Mouse (Mus musculus): ENCODE results near the gene Vmn2r112. TPM values are rescaled to one million over a fixed set of nuclear protein-coding genes. Genes with fewer than 3 reads are reported as not detected.
"Not testable (repeated sequence)": the region's sequence is repeated elsewhere in the genome, so short reads cannot be mapped to it uniquely, and the experiment has no call there.

Gene Vmn2r112
- not detected in 2 replicates for polyA plus RNA-seq (2015; fragmentation: Nextera tagmentation; extraction: Ambion mirVana)

- not testable (repeated sequence) for H3K9ac ChIP-seq; H3K27me3 ChIP-seq; H3K4me3 ChIP-seq; H3K4me2 ChIP-seq; H3K9me3 ChIP-seq (replicated peaks); ATAC-seq; H3K4me1 ChIP-seq; H3K27ac ChIP-seq; H3K36me3 ChIP-seq (ENCODE audit: poor library complexity, severe bottlenecking)
Observed at GRCm38 (mm10) chr17:22600651-22601050, at the start of gene Vmn2r112. Vmn2r112 (plus strand) TSS chr17:22600951.

GRCm38 (mm10) chr17:22573382-22573781, 27.4 kb upstream of the Vmn2r112 start, which contains the start of gene Vmn2r111:
Vmn2r111 (minus strand) TSS chr17:22573482.
- not testable (repeated sequence) for H3K4me2 ChIP-seq; H3K27me3 ChIP-seq; H3K9ac ChIP-seq; H3K9me3 ChIP-seq (replicated peaks); H3K4me3 ChIP-seq; ATAC-seq; H3K27ac ChIP-seq; H3K36me3 ChIP-seq (ENCODE audit: poor library complexity, severe bottlenecking); H3K4me1 ChIP-seq
- 61% methylated on average over 1 of the region's 1 CpGs for WGBS

GRCm38 (mm10) chr17:22630646-22631045, 29.9 kb downstream of the Vmn2r112 start:
- Histone ChIP-seq H3K27me3 (no peaks in the 10 kb centered on the region), H3K4me1 (no peaks in the 10 kb centered on the region), H3K4me3 (no peak overlapping the region), H3K9ac (no peak overlapping the region), H3K9me3 (replicated peaks) (peaks cover 19% of the 10 kb centered on the region), H3K4me2 (no peak overlapping the region), H3K27ac (no peak overlapping the region), H3K36me3 (ENCODE audit: poor library complexity, severe bottlenecking) (no peaks in the 10 kb centered on the region)
- 72% methylated on average over 1 of the region's 1 CpGs for WGBS
- ATAC-seq = no peak

Other genes with a start within 250 kb of the Vmn2r112 start
- 16.3 and 17.6 TPM in 2 replicates for gene Zfp944, start 239.6 kb upstream of the Vmn2r112 start, polyA plus RNA-seq (2015; fragmentation: Nextera tagmentation; extraction: Ambion mirVana)
- 9.5 and 10.6 TPM in 2 replicates for gene Zfp758, start 239.5 kb upstream of the Vmn2r112 start, polyA plus RNA-seq (2015; fragmentation: Nextera tagmentation; extraction: Ambion mirVana)
- 36.4 and 37.8 TPM in 2 replicates for gene Zfp946, start 176.7 kb upstream of the Vmn2r112 start, polyA plus RNA-seq (2015; fragmentation: Nextera tagmentation; extraction: Ambion mirVana)
- gene Vmn2r111, start 27.5 kb upstream of the Vmn2r112 start, polyA plus RNA-seq (2015; fragmentation: Nextera tagmentation; extraction: Ambion mirVana) = not detected in 2 replicates

Data from forebrain, embryonic 13.5 days (tissue).